Mouse (Mus musculus) neural tube, embryonic 12.5 days (tissue): ENCODE measurements around the gene Gm26602. TPM values are rescaled to one million over a fixed set of nuclear protein-coding genes. Genes with fewer than 3 reads are reported as not detected.
A peak's percentile ranks its signal among the peaks of the same experiment; 100 is the strongest.

Experiments used
- ATAC-seq: fragments of 200-750 bp; cut with Nextera tagmentation; 2 replicates; pipeline ENCODE4 v1.8.0; 2017; ENCODE audit warnings: low read depth, mild to moderate bottlenecking, moderate TSS enrichment, moderate library complexity; ENCODE audit not compliant: low FRiP score
- H3K27ac ChIP-seq: fragments of 300-500 bp; sonication (generic); 2 replicates; pipeline ENCODE4 v1.5.1; 2016
- H3K27me3 ChIP-seq: fragments of 300-500 bp; sonication (generic); replicated peaks from 2 replicates; pipeline ENCODE4 v1.6.1; 2016; ENCODE audit warnings: mild to moderate bottlenecking
- H3K36me3 ChIP-seq: fragments of 300-500 bp; sonication (generic); 2 replicates; pipeline ENCODE4 v1.6.1; 2016; ENCODE audit warnings: mild to moderate bottlenecking
- H3K4me1 ChIP-seq: fragments of 300-500 bp; sonication (generic); 2 replicates; pipeline ENCODE4 v1.6.1; 2016
- H3K4me2 ChIP-seq: fragments of 300-500 bp; sonication (generic); replicated peaks from 2 replicates; pipeline ENCODE4 v1.6.1; 2016; ENCODE audit warnings: mild to moderate bottlenecking
- H3K4me3 ChIP-seq: fragments of 300-500 bp; sonication (generic); 2 replicates; pipeline ENCODE4 v1.5.1; 2016
- H3K9ac ChIP-seq: fragments of 300-500 bp; sonication (generic); 2 replicates; pipeline ENCODE4 v1.6.1; 2016; ENCODE audit warnings: mild to moderate bottlenecking
- H3K9me3 ChIP-seq: fragments of 300-500 bp; sonication (generic); 2 replicates; pipeline ENCODE4 v1.6.1; 2016; ENCODE audit warnings: mild to moderate bottlenecking
- WGBS: fragments of 180-500 bp; shearing (Covaris S2); methylation state at CpG from one replicate; pipeline ENCODE4 v1.1.7; 2016; 5-methylcytosine and 5-hydroxymethylcytosine counted together
- polyA plus RNA-seq: library from polyadenylated mRNA; unstranded; fragments of >200 nt; fragmentation: Nextera tagmentation; extraction: Ambion mirVana; gene quantifications from 2 replicates; pipeline ENCODE4 v1.2.1, GENCODE M21; 2016

Gene Gm26602
- polyA plus RNA-seq, 1 experiment from 2014 or later = 28.4 TPM

DNA sequence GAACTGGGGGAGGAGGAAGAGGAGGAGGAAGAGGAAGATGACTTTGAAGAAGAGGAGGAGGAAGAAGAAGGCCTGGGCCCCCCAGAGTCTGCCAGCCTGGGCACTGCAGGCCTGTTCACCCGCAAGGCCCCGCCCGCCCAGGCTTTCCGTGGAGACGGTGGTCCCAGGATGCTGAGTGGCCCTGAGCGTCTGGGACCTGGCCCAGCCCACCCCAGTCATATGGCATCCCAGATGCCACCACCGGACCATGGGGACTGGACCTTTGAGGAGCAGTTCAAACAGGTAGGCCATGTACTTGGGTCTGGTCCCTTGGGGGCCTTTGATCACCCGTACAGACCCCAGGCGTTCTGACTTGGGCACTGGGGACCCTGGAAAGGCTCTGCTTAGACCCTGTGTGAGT lies 21.1 kb downstream of the Gm26602 start:
- no peak for ATAC-seq
- Histone ChIP-seq H3K4me3 (no peak overlapping the region), H3K4me1 (peaks cover 63% of the 10 kb centered on the region), H3K9me3 (no peaks in the 10 kb centered on the region), H3K36me3 (peaks cover 44% of the 10 kb centered on the region), H3K27ac (no peak overlapping the region), H3K27me3 (no peaks in the 10 kb centered on the region), H3K4me2 (peak overlapping the region; percentile 12; the same call in 1 of the 2 replicates), H3K9ac (no peak overlapping the region)
- WGBS = 80% methylated on average over 9 of the region's 9 CpGs

DNA sequence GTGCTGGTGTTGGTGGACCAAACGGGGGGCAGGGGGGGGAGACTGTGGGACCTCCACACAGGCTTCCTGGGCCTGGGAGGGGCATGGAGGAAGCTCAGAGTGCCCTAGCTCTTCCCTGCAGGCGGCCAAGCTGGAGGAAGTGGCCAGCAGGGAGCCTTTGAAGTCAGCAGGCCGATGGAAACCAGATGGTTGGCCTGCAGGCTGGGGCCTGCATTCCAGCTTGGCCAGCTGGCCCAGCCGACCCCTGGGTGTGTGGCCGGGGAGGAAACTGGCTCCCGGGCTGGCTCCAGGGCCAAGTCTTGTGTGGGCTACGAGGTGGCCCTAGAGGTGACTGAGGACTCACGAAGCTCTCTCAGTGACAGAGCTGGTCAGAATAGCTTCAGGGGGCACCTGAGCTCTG lies 22.1 kb downstream of the Gm26602 start:
- peaks cover 72% of the 10 kb centered on the region for H3K4me1 ChIP-seq
- no peak for ATAC-seq
- H3K9me3 ChIP-seq = no peaks in the 10 kb centered on the region
- 16% methylated on average over 8 of the region's 8 CpGs for WGBS
- H3K27ac ChIP-seq = peak overlapping the region; percentile 16; the same call in 1 of the 2 replicates
- H3K4me3 ChIP-seq = no peak overlapping the region
- H3K27me3 ChIP-seq = no peaks in the 10 kb centered on the region
- peak overlapping the region; percentile 26 for H3K4me2 ChIP-seq
- peaks cover 48% of the 10 kb centered on the region for H3K36me3 ChIP-seq
- H3K9ac ChIP-seq = peak overlapping the region; percentile 41; the same call in 1 of the 2 replicates

DNA sequence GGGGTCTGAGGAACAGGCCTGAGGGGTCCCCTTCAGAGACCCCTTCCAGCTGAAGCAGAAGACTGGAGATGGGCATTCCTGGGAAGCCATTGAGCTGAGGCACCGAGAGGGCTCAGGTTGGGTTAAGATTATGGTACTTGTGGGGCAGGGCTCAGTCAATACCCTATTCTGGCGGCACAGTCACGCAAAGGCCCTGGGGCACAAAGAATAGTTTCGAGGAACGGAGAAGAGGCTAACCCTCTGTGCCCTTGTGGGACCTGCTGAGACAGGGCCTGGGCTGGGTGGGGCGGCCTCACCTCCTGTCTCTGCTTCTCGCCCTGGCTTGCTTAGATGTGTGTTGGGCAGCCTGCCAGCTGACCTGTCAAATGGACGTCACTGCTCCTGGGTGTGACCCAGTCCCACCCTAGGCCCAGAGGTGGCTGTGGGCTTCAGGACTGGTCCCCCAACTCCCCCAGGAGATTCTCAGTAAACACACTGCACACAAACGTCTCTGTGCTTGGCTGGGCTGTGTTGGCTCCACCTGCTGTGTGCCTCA lies 22.6 kb downstream of the Gm26602 start:
- 70% methylated on average over 9 of the region's 9 CpGs for WGBS
- no peak overlapping the region for H3K27ac ChIP-seq
- peaks cover 76% of the 10 kb centered on the region for H3K4me1 ChIP-seq
- no peaks in the 10 kb centered on the region for H3K27me3 ChIP-seq
- no peak for ATAC-seq
- H3K9ac ChIP-seq = peak overlapping the region; percentile 19; the same call in 1 of the 2 replicates
- H3K4me2 ChIP-seq = peak overlapping the region; percentile 26; the same call in 1 of the 2 replicates
- H3K9me3 ChIP-seq = no peaks in the 10 kb centered on the region
- peaks cover 53% of the 10 kb centered on the region for H3K36me3 ChIP-seq
- H3K4me3 ChIP-seq = no peak overlapping the region

- Histone ChIP-seq H3K9me3 (no peaks in the 10 kb centered on the region), H3K4me2 (no peak overlapping the region), H3K36me3 (peaks cover 53% of the 10 kb centered on the region), H3K27ac (no peak overlapping the region), H3K4me1 (peaks cover 71% of the 10 kb centered on the region), H3K4me3 (no peak overlapping the region), H3K27me3 (no peaks in the 10 kb centered on the region), H3K9ac (peak overlapping the region; percentile 19; the same call in 1 of the 2 replicates)
- 23% methylated on average over 6 of the region's 6 CpGs for WGBS
- ATAC-seq = no peak
Measured at GRCm38 (mm10) chr10:79933861-79934260, 23.2 kb downstream of the Gm26602 start.

- no peak overlapping the region for H3K27ac ChIP-seq
- H3K36me3 ChIP-seq = peaks cover 53% of the 10 kb centered on the region
- H3K27me3 ChIP-seq = no peaks in the 10 kb centered on the region
- WGBS = 66% methylated on average over 13 of the region's 13 CpGs
- ATAC-seq = no peak
- peaks cover 67% of the 10 kb centered on the region for H3K4me1 ChIP-seq
- H3K9me3 ChIP-seq = no peaks in the 10 kb centered on the region
- H3K9ac ChIP-seq = peak overlapping the region; percentile 26; the same call in 1 of the 2 replicates
- no peak overlapping the region for H3K4me2 ChIP-seq
- no peak overlapping the region for H3K4me3 ChIP-seq
Measured at GRCm38 (mm10) chr10:79934272-79934721, 23.6 kb downstream of the Gm26602 start.

- no peak overlapping the region for H3K4me3 ChIP-seq
- H3K9ac ChIP-seq = no peak overlapping the region
- ATAC-seq = no peak
- H3K36me3 ChIP-seq = peaks cover 53% of the 10 kb centered on the region
- H3K27me3 ChIP-seq = no peaks in the 10 kb centered on the region
- no peak overlapping the region for H3K4me2 ChIP-seq
- no peak overlapping the region for H3K27ac ChIP-seq
- H3K4me1 ChIP-seq = peaks cover 60% of the 10 kb centered on the region
- no peaks in the 10 kb centered on the region for H3K9me3 ChIP-seq
- WGBS = 90% methylated on average over 16 of the region's 16 CpGs
Measured at GRCm38 (mm10) chr10:79934794-79935569, 24.3 kb downstream of the Gm26602 start.

DNA sequence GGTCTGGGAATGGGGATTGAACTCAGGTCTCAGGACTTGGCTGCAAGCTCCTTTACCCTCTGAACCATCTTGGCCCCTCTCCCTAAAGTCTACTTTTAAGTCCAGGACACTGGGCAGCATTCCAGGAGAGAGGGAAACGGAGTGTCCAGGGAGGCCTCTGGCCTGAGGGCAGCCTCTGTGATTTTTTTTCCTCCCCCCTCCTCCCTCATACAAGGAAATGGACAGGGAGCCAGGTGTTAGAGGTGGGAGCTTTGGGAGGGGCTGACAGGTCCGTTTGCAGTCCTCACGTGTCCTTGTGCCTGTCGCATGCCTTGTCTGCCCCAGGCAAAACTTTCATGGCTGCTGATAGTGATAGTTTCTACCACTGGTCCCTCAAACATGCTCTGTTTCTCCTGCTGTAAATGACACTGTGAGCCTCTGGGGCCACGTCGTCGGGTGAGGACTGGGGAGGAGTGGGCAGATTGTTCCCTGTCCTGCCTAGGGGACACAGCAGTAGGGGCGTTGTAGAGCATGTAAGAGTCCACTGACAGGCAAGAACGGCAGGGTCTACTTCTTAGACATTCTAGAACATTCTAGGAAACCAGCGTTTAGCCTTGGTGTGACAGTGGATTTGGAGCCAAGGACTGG lies 25.7 kb downstream of the Gm26602 start:
- 0 out of 2 replicates have a peak overlapping the region, but pooled peaks have one; percentile 9 for H3K4me2 ChIP-seq
- no peaks in the 10 kb centered on the region for H3K9me3 ChIP-seq
- no peak overlapping the region for H3K4me3 ChIP-seq
- peak overlapping the region; percentile 38; the same call in 1 of the 2 replicates for H3K9ac ChIP-seq
- H3K27me3 ChIP-seq = no peaks in the 10 kb centered on the region
- ATAC-seq = no peak
- H3K36me3 ChIP-seq = peaks cover 52% of the 10 kb centered on the region
- no peak overlapping the region for H3K27ac ChIP-seq
- WGBS = 81% methylated on average over 10 of the region's 10 CpGs
- H3K4me1 ChIP-seq = peaks cover 50% of the 10 kb centered on the region

DNA sequence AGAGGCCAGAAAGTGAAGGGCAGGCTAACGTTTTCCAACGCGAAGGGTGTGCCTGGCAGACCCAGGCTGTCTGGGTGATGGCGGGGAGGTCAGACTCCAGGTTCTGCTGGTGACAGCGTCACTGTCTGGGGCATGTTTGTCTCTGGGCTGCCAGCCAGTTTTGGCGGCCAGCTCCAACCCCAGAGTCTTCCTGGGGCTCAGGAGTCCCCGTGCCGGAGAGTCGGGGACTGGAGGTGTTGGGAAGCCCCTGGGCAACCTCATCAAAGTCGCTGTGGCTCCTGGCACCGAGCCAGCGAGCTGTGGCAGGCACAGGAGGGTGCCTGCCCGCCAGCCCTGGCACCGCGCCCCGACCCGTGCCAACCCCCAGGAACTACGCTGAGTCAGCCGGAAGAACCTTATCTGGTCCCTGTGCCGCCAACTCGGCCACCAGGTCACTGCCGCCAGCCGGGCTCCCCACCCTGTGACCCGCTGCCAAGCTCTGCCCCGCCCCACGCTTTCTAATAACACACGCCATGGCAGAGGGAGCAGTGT lies 26.3 kb downstream of the Gm26602 start:
- H3K9me3 ChIP-seq = no peaks in the 10 kb centered on the region
- peaks cover 52% of the 10 kb centered on the region for H3K36me3 ChIP-seq
- peaks cover 46% of the 10 kb centered on the region for H3K4me1 ChIP-seq
- 84% methylated on average over 27 of the region's 27 CpGs for WGBS
- H3K9ac ChIP-seq = peak overlapping the region; percentile 38; the same call in 1 of the 2 replicates
- no peaks in the 10 kb centered on the region for H3K27me3 ChIP-seq
- no peak overlapping the region for H3K27ac ChIP-seq
- no peak for ATAC-seq
- no peak overlapping the region for H3K4me3 ChIP-seq
- peak overlapping the region; percentile 9; the same call in 1 of the 2 replicates for H3K4me2 ChIP-seq

- no peaks in the 10 kb centered on the region for H3K9me3 ChIP-seq
- H3K4me3 ChIP-seq = no peak overlapping the region
- no peak overlapping the region for H3K27ac ChIP-seq
- H3K36me3 ChIP-seq = peaks cover 47% of the 10 kb centered on the region
- no peaks in the 10 kb centered on the region for H3K27me3 ChIP-seq
- no peak for ATAC-seq
- 30% methylated on average over 11 of the region's 11 CpGs for WGBS
- peaks cover 36% of the 10 kb centered on the region for H3K4me1 ChIP-seq
- H3K4me2 ChIP-seq = no peak overlapping the region
- H3K9ac ChIP-seq = no peak overlapping the region
Measured at GRCm38 (mm10) chr10:79937775-79938526, 27.3 kb downstream of the Gm26602 start.

- Histone ChIP-seq H3K27ac (no peak overlapping the region), H3K4me2 (no peak overlapping the region), H3K4me3 (no peak overlapping the region), H3K27me3 (no peaks in the 10 kb centered on the region), H3K4me1 (peaks cover 37% of the 10 kb centered on the region), H3K9ac (no peak overlapping the region), H3K36me3 (peaks cover 32% of the 10 kb centered on the region), H3K9me3 (no peaks in the 10 kb centered on the region)
- ATAC-seq = no peak
- 60% methylated on average over 7 of the region's 7 CpGs for WGBS
Measured at GRCm38 (mm10) chr10:79940749-79941148, 30.1 kb downstream of the Gm26602 start.

DNA sequence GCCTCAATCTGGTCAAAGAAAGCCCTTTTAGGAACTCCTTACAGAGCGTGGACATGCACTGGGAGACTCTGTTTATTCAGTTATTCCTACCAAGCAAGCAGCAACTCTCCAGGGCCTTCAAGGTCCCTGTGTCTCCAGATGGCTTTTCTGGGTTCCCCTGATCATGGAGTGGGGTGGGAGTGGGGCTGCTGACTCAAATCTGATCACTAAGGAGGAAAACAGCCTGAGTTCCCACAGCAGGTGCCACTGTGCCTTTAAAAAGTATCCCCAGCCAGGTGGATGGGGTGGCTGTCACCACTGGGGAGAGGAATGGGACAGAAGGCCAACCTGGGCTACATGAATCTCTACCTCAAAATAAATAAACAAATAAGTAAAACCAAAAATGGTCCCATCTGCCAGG lies 32.3 kb downstream of the Gm26602 start:
- H3K27me3 ChIP-seq = no peaks in the 10 kb centered on the region
- WGBS = 79% methylated on average over 1 of the region's 1 CpGs
- H3K9ac ChIP-seq = no peak overlapping the region
- H3K4me1 ChIP-seq = peaks cover 40% of the 10 kb centered on the region
- H3K9me3 ChIP-seq = no peaks in the 10 kb centered on the region
- no peak overlapping the region for H3K4me3 ChIP-seq
- H3K27ac ChIP-seq = no peak overlapping the region
- H3K36me3 ChIP-seq = peaks cover 32% of the 10 kb centered on the region
- no peak overlapping the region for H3K4me2 ChIP-seq
- no peak for ATAC-seq
